Mouse (Mus musculus): ENCODE results near the gene Nudt21.

The Nudt21 gene

GRCm38 (mm10) chr8:94036944-94037524 is at the start of gene Nudt21, which contains the start of gene Ogfod1:
Gene Nudt21, minus strand, starts transcription at chr8:94037031.
Gene Ogfod1, plus strand, starts transcription at chr8:94037198.
- peak; percentile 90 to 93 for DNase-seq

GRCm38 (mm10) chr8:94076461-94077192 is 39.8 kb upstream of the Nudt21 start:
- no peak for DNase-seq

- no peak for DNase-seq
Observed at GRCm38 (mm10) chr8:94068793-94069192, 32.0 kb upstream of the Nudt21 start.

- DNase-seq: no peak
Observed at GRCm38 (mm10) chr8:94066121-94066863, 29.5 kb upstream of the Nudt21 start.

- DNase-seq: peak; percentile 52 to 53
Observed at GRCm38 (mm10) chr8:94057157-94057854, 20.5 kb upstream of the Nudt21 start.

GRCm38 (mm10) chr8:94052696-94053095 is 15.9 kb upstream of the Nudt21 start:
- DNase-seq: no peak

GRCm38 (mm10) chr8:94047845-94048244 is 11.0 kb upstream of the Nudt21 start:
- no peak for DNase-seq

GRCm38 (mm10) chr8:94037806-94038205 is 975 bp upstream of the Nudt21 start:
- no peak for DNase-seq

- peak; percentile 49 to 60 for DNase-seq
Observed at GRCm38 (mm10) chr8:94036541-94036940, 290 bp downstream of the Nudt21 start.

- no peak for DNase-seq
Observed at GRCm38 (mm10) chr8:94035200-94035599, 1.6 kb downstream of the Nudt21 start.

GRCm38 (mm10) chr8:94033601-94034000 is 3.2 kb downstream of the Nudt21 start:
- DNase-seq: no peak

- DNase-seq: no peak
Observed at GRCm38 (mm10) chr8:94029701-94030100, 7.1 kb downstream of the Nudt21 start.

- no peak for DNase-seq
Observed at GRCm38 (mm10) chr8:94023916-94024315, 12.9 kb downstream of the Nudt21 start.

GRCm38 (mm10) chr8:94013026-94013612 is 23.7 kb downstream of the Nudt21 start:
- DNase-seq: no peak

- peak; percentile 79 to 84 for DNase-seq
Observed at GRCm38 (mm10) chr8:94012013-94012951, 24.5 kb downstream of the Nudt21 start, which contains the start of gene Amfr. Gene Amfr, minus strand, starts transcription at chr8:94012842.

GRCm38 (mm10) chr8:94011076-94012012 is 25.5 kb downstream of the Nudt21 start:
- peak; percentile 14 to 20 for DNase-seq

GRCm38 (mm10) chr8:94010101-94010705 is 26.6 kb downstream of the Nudt21 start:
- DNase-seq: peak; percentile 5 to 9

GRCm38 (mm10) chr8:94009243-94009845 is 27.5 kb downstream of the Nudt21 start:
- no peak for DNase-seq

- no peak for DNase-seq
Observed at GRCm38 (mm10) chr8:94004139-94004538, 32.7 kb downstream of the Nudt21 start.
